10 mouse cellular contexts compared by ENCODE assay signal in genomic region chr19:7299052-7299451, GRCm38 (mm10). TPM values are rescaled to one million over a fixed set of nuclear protein-coding genes. Genes with fewer than 3 reads are reported as not detected.
DNase-seq lines count a peak whose midpoint lies in the region; ATAC-seq lines count a peak whose summit lies in the region.
"Had no signal": no experiment of that assay in that cellular context is flagged by ENCODE, and none has a peak within 500 bp of the region (broad histone marks: within the 10 kb centered on the region; RNA-seq: fewer than 3 reads in every experiment).

No protein-coding gene starts in this region.

- no peak for DNase-seq in forebrain, embryonic 11.5 days (ENCODE audit: low spot score)
- DNase-seq in retina, postnatal 1 day, result peak; percentile 35
- no peak for DNase-seq in retina, embryonic 14.5 days (ENCODE audit: low spot score)
- DNase-seq in left cerebral cortex, postnatal 25 days (ENCODE audit: low spot score in 2 of 2), result peak; percentile 73 to 95
- DNase-seq in telencephalon, adult 2 months (ENCODE audit: low read depth, low spot score), result peak; percentile 92

- peak overlapping the region; percentile 5; the same call in 1 of the 2 replicates for H3K27ac ChIP-seq in forebrain, embryonic 13.5 days
- H3K27ac ChIP-seq in forebrain, embryonic 11.5 days (ENCODE audit: low read depth, low read length), result no peak overlapping the region
- H3K27ac ChIP-seq in kidney, embryonic 14.5 days (ENCODE audit: low read depth, low read length), result no peak overlapping the region
- H3K27ac ChIP-seq: heart, embryonic 13.5 days had no signal

- peak; percentile 95 for ATAC-seq in forebrain, embryonic 13.5 days
- ATAC-seq in forebrain, embryonic 11.5 days (replicated peaks; ENCODE audit: low FRiP score), result no peak
- ATAC-seq in cerebellum, adult (ENCODE audit: insufficient number of reproducible peaks, low FRiP score, low TSS enrichment), result no peak
- ATAC-seq in kidney, embryonic 14.5 days (ENCODE audit: low FRiP score, low TSS enrichment), result no peak

- no peak overlapping the region for H3K4me2 ChIP-seq in forebrain, embryonic 13.5 days
- no peak overlapping the region for H3K4me2 ChIP-seq in forebrain, embryonic 11.5 days (ENCODE audit: low read depth, low read length, severe bottlenecking)
- no peak overlapping the region for H3K4me2 ChIP-seq in kidney, embryonic 14.5 days (replicated peaks; ENCODE audit: low read depth, low read length)
- H3K4me2 ChIP-seq: heart, embryonic 13.5 days had no signal

- intact Hi-C loops in left cerebral cortex, postnatal 25 days (cut with DNase I), result no loop called here

- H3K4me1 ChIP-seq in forebrain, embryonic 13.5 days, result peaks cover 10% of the 10 kb centered on the region
- no peaks in the 10 kb centered on the region for H3K4me1 ChIP-seq in forebrain, embryonic 11.5 days (replicated peaks; ENCODE audit: control insufficient read depth, insufficient read depth, low read length)
- peaks cover 28% of the 10 kb centered on the region for H3K4me1 ChIP-seq in kidney, embryonic 14.5 days (ENCODE audit: control insufficient read depth, insufficient read depth, low read length)

- peaks cover 2% of the 10 kb centered on the region; the same call in 1 of the 2 replicates for H3K36me3 ChIP-seq in forebrain, embryonic 13.5 days (ENCODE audit: poor library complexity, severe bottlenecking)
- H3K36me3 ChIP-seq in forebrain, embryonic 11.5 days (ENCODE audit: control insufficient read depth, insufficient read depth, low read length), result no peaks in the 10 kb centered on the region
- 0 out of 2 replicates have a peak, but pooled peaks cover 2% of the 10 kb centered on the region for H3K36me3 ChIP-seq in kidney, embryonic 14.5 days (ENCODE audit: control insufficient read depth, insufficient read depth, low read length)

- H3K9me3 ChIP-seq in forebrain, embryonic 13.5 days (replicated peaks), result no peaks in the 10 kb centered on the region
- no peaks in the 10 kb centered on the region for H3K9me3 ChIP-seq in forebrain, embryonic 11.5 days (ENCODE audit: control insufficient read depth, low read length)
- no peaks in the 10 kb centered on the region for H3K9me3 ChIP-seq in kidney, embryonic 14.5 days (ENCODE audit: control insufficient read depth, low read length)
- H3K9me3 ChIP-seq: heart, embryonic 13.5 days had no signal

- no peak overlapping the region for H3K4me3 ChIP-seq in forebrain, embryonic 13.5 days
- H3K4me3 ChIP-seq in forebrain, embryonic 11.5 days (ENCODE audit: low read depth, low read length), result no peak overlapping the region
- no peak overlapping the region for H3K4me3 ChIP-seq in kidney, embryonic 14.5 days (ENCODE audit: low read length)
- H3K4me3 ChIP-seq: heart, embryonic 13.5 days had no signal

- H3K27me3 ChIP-seq in forebrain, embryonic 13.5 days, result no peaks in the 10 kb centered on the region
- no peaks in the 10 kb centered on the region for H3K27me3 ChIP-seq in forebrain, embryonic 11.5 days (ENCODE audit: control insufficient read depth, insufficient read depth, low read length)
- no peaks in the 10 kb centered on the region for H3K27me3 ChIP-seq in kidney, embryonic 14.5 days (ENCODE audit: control insufficient read depth, insufficient read depth, low read length)
- H3K27me3 ChIP-seq: heart, embryonic 13.5 days had no signal

- no peak overlapping the region for H3K9ac ChIP-seq in forebrain, embryonic 13.5 days
- H3K9ac ChIP-seq in forebrain, embryonic 11.5 days (ENCODE audit: low read length), result no peak overlapping the region
- H3K9ac ChIP-seq in kidney, embryonic 14.5 days (ENCODE audit: low read depth, low read length), result no peak overlapping the region
- H3K9ac ChIP-seq: heart, embryonic 13.5 days had no signal

RNA-seq across cellular contexts. Expression of gene Rcor2, which starts 31.9 kb away (rescaled TPM):
- 58.1 and 60.6 TPM in 2 replicates for polyA plus RNA-seq in forebrain, embryonic 13.5 days (2015; fragmentation: Nextera tagmentation; extraction: Ambion mirVana)
- 62.8 and 72.4 TPM in 2 replicates for polyA plus RNA-seq in forebrain, embryonic 11.5 days (2014; fragmentation: Nextera tagmentation; extraction: Ambion mirVana)
- 10 to 100 TPM; 13.8 to 15.3 TPM for total RNA-seq in left cerebral cortex, postnatal 25 days (2021)
- 9.8 and 16.0 TPM in 2 replicates for polyA plus RNA-seq in kidney, embryonic 14.5 days (2014; fragmentation: Nextera tagmentation; extraction: Ambion mirVana)
- total RNA-seq: monocyte, adult 5-6 weeks had no signal

RNA-seq across cellular contexts. Expression of gene Mark2, which starts 42.6 kb away (rescaled TPM):
- 38.3 and 39.0 TPM in 2 replicates for polyA plus RNA-seq in forebrain, embryonic 13.5 days (2015; fragmentation: Nextera tagmentation; extraction: Ambion mirVana)
- 61.2 and 62.0 TPM in 2 replicates for polyA plus RNA-seq in forebrain, embryonic 11.5 days (2014; fragmentation: Nextera tagmentation; extraction: Ambion mirVana)
- 100 to 1,000 TPM; 134 to 150 TPM for total RNA-seq in left cerebral cortex, postnatal 25 days (2021)
- polyA plus RNA-seq in kidney, embryonic 14.5 days (2014; fragmentation: Nextera tagmentation; extraction: Ambion mirVana), result 51.9 and 54.9 TPM in 2 replicates

RNA-seq across cellular contexts. Expression of gene Naa40, which starts 58.1 kb away (rescaled TPM):
- polyA plus RNA-seq in forebrain, embryonic 13.5 days (2015; fragmentation: Nextera tagmentation; extraction: Ambion mirVana), result 71.1 and 80.5 TPM in 2 replicates
- polyA plus RNA-seq in forebrain, embryonic 11.5 days (2014; fragmentation: Nextera tagmentation; extraction: Ambion mirVana), result 106 and 107 TPM in 2 replicates
- total RNA-seq in left cerebral cortex, postnatal 25 days (2021), result 10 to 100 TPM; 31.3 to 36.6 TPM
- polyA plus RNA-seq in kidney, embryonic 14.5 days (2014; fragmentation: Nextera tagmentation; extraction: Ambion mirVana), result 57.8 and 90.7 TPM in 2 replicates

Comparison
In these comparisons a context has a peak if more than half of its experiments do, and no peak if none do; other contexts are left out.
1. DNase-seq: peak in retina, postnatal 1 day (single experiment), left cerebral cortex, postnatal 25 days (2 of 2) and telencephalon, adult 2 months (single experiment); none in forebrain, embryonic 11.5 days (single experiment) and retina, embryonic 14.5 days (single experiment).